Mouse (Mus musculus) erythroblast, embryonic 14.5 days (primary cell): ENCODE measurements around the gene Gucd1. TPM values are rescaled to one million over a fixed set of nuclear protein-coding genes. Genes with fewer than 3 reads are reported as not detected.
"Not testable (repeated sequence)": the region's sequence is repeated elsewhere in the genome, so short reads cannot be mapped to it uniquely, and the experiment has no call there.

Experiments used
- H3K27me3 ChIP-seq: 2 replicates; pipeline ENCODE4 v1.6.1; 2012; ENCODE audit warnings: inconsistent platforms; ENCODE audit not compliant: control insufficient read depth
- H3K36me3 ChIP-seq: 2 replicates; pipeline ENCODE4 v1.6.1; 2012; ENCODE audit warnings: mild to moderate bottlenecking, inconsistent platforms; ENCODE audit not compliant: control insufficient read depth
- H3K4me1 ChIP-seq: 2 replicates; pipeline ENCODE4 v1.6.1; 2012; ENCODE audit warnings: inconsistent platforms; ENCODE audit not compliant: control insufficient read depth
- H3K4me3 ChIP-seq: replicated peaks from 2 replicates; pipeline ENCODE3; 2012; ENCODE audit warnings: moderate library complexity, mild to moderate bottlenecking, inconsistent platforms
- H3K9me3 ChIP-seq: 2 replicates; pipeline ENCODE4 v1.6.1; 2012; ENCODE audit warnings: low read length, inconsistent platforms, mixed read lengths; ENCODE audit not compliant: control insufficient read depth
- GATA1 ChIP-seq: IDR thresholded peaks from 2 replicates; pipeline ENCODE4 v1.6.1; 2012; ENCODE audit warnings: low read length, inconsistent platforms, mixed read lengths
- TAL1 ChIP-seq: IDR thresholded peaks from 3 replicates; pipeline ENCODE4 v1.6.1; 2012; ENCODE audit warnings: low read length, inconsistent platforms, mixed read lengths
- polyA plus RNA-seq: library from polyadenylated mRNA; stranded (reverse); fragments of >175 nt; gene quantifications from 2 replicates; pipeline ENCODE4 v1.2.3, GENCODE M21; 2012

Gene Gucd1
- polyA plus RNA-seq, 1 experiment = 14.0 TPM

GRCm38 (mm10) chr10:75414925-75415324 lies 102.8 kb downstream of the Gucd1 start:
- Histone ChIP-seq H3K4me1 (no peaks in the 10 kb centered on the region), H3K4me3 (no peak overlapping the region), H3K27me3 (no peaks in the 10 kb centered on the region), H3K9me3 (no peaks in the 10 kb centered on the region), H3K36me3 (no peaks in the 10 kb centered on the region)
- TF ChIP-seq GATA1 (no peak), TAL1 (no peak)

- no peaks in the 10 kb centered on the region for H3K27me3 ChIP-seq
- H3K4me3 ChIP-seq = no peak overlapping the region
- no peak for TF ChIP-seq GATA1
- TF ChIP-seq TAL1 = no peak
These were observed 105.4 kb downstream of the Gucd1 start for GRCm38 (mm10) chr10:75412114-75413103.

GRCm38 (mm10) chr10:75411343-75412113 lies 106.2 kb downstream of the Gucd1 start:
- not testable (repeated sequence) for H3K36me3 ChIP-seq, H3K4me1 ChIP-seq, H3K27me3 ChIP-seq, H3K4me3 ChIP-seq, H3K9me3 ChIP-seq

More at GRCm38 (mm10) chr10:75412114-75413103, 105.4 kb downstream of the Gucd1 start:
- H3K9me3 ChIP-seq = no peaks in the 10 kb centered on the region
- no peaks in the 10 kb centered on the region for H3K4me1 ChIP-seq
- H3K36me3 ChIP-seq = no peaks in the 10 kb centered on the region

- H3K4me3 ChIP-seq = no peak overlapping the region
- H3K36me3 ChIP-seq = no peaks in the 10 kb centered on the region
- no peaks in the 10 kb centered on the region for H3K4me1 ChIP-seq
- no peaks in the 10 kb centered on the region for H3K27me3 ChIP-seq
- no peaks in the 10 kb centered on the region for H3K9me3 ChIP-seq
- no peak for TF ChIP-seq TAL1
- no peak for TF ChIP-seq GATA1
These were observed 110.0 kb downstream of the Gucd1 start for GRCm38 (mm10) chr10:75407741-75408140.

GRCm38 (mm10) chr10:75406755-75407154 lies 111.0 kb downstream of the Gucd1 start:
- no peaks in the 10 kb centered on the region for H3K4me1 ChIP-seq
- H3K27me3 ChIP-seq = no peaks in the 10 kb centered on the region
- no peak overlapping the region for H3K4me3 ChIP-seq
- H3K36me3 ChIP-seq = no peaks in the 10 kb centered on the region
- TF ChIP-seq TAL1 = no peak
- TF ChIP-seq GATA1 = no peak
- H3K9me3 ChIP-seq = no peaks in the 10 kb centered on the region

- no peaks in the 10 kb centered on the region for H3K36me3 ChIP-seq
- H3K9me3 ChIP-seq = no peaks in the 10 kb centered on the region
- no peaks in the 10 kb centered on the region for H3K4me1 ChIP-seq
- TF ChIP-seq TAL1 = no peak
- no peak for TF ChIP-seq GATA1
- no peaks in the 10 kb centered on the region for H3K27me3 ChIP-seq
- H3K4me3 ChIP-seq = no peak overlapping the region
These were observed 111.9 kb downstream of the Gucd1 start for GRCm38 (mm10) chr10:75405916-75406315.

- TF ChIP-seq GATA1 (no peak), TAL1 (no peak)
- Histone ChIP-seq H3K4me3 (no peak within 1 kb of the TSS), H3K4me1 (no peaks in the 10 kb centered on the region; the same call in 1 of the 2 replicates), H3K27me3 (no peaks in the 10 kb centered on the region), H3K9me3 (no peaks in the 10 kb centered on the region), H3K36me3 (no peaks in the 10 kb centered on the region)
These were observed 116.8 kb downstream of the Gucd1 start, which contains the start of gene Upb1 for GRCm38 (mm10) chr10:75400958-75401357. Upb1 (plus strand) TSS chr10:75401115.

GRCm38 (mm10) chr10:75396966-75397365 lies 120.8 kb downstream of the Gucd1 start:
- no peak overlapping the region for H3K4me3 ChIP-seq
- no peaks in the 10 kb centered on the region; the same call in 1 of the 2 replicates for H3K4me1 ChIP-seq
- no peaks in the 10 kb centered on the region for H3K36me3 ChIP-seq
- H3K27me3 ChIP-seq = no peaks in the 10 kb centered on the region
- H3K9me3 ChIP-seq = no peaks in the 10 kb centered on the region
- TF ChIP-seq TAL1 (no peak), GATA1 (no peak)

GRCm38 (mm10) chr10:75394796-75395195 lies 123.0 kb downstream of the Gucd1 start:
- H3K4me1 ChIP-seq = no peaks in the 10 kb centered on the region; the same call in 1 of the 2 replicates
- H3K4me3 ChIP-seq = no peak overlapping the region
- H3K9me3 ChIP-seq = no peaks in the 10 kb centered on the region
- H3K27me3 ChIP-seq = no peaks in the 10 kb centered on the region
- TF ChIP-seq TAL1 (no peak), GATA1 (no peak)
- no peaks in the 10 kb centered on the region for H3K36me3 ChIP-seq
